In genomic region chr9:81567106-81567505, GRCm38 (mm10) we compare ENCODE assay signal across 18 mouse cellular contexts.
"Had no signal": no experiment of that assay in that cellular context is flagged by ENCODE, and none has a peak within 500 bp of the region (broad histone marks: within the 10 kb centered on the region; RNA-seq: fewer than 3 reads in every experiment).

No protein-coding gene starts in this region.

- H3K27me3 ChIP-seq: liver, embryonic 15.5 days; midbrain, embryonic 12.5 days; neural tube, embryonic 13.5 days; neural tube, embryonic 15.5 days; stomach, embryonic 15.5 days had no signal

- H3K4me3 ChIP-seq: liver, embryonic 15.5 days; midbrain, embryonic 10.5 days; midbrain, embryonic 12.5 days; myocyte; neural tube, embryonic 13.5 days; neural tube, embryonic 15.5 days; stomach, embryonic 15.5 days had no signal

- ATAC-seq: liver, postnatal 0 days; midbrain, embryonic 16.5 days had no signal

- H3K36me3 ChIP-seq: liver, embryonic 15.5 days; midbrain, embryonic 10.5 days; midbrain, embryonic 12.5 days; neural tube, embryonic 13.5 days; neural tube, embryonic 15.5 days; stomach, embryonic 15.5 days had no signal

- H3K27ac ChIP-seq: liver, embryonic 15.5 days; midbrain, embryonic 10.5 days; midbrain, embryonic 12.5 days; neural tube, embryonic 13.5 days; neural tube, embryonic 15.5 days; stomach, embryonic 15.5 days; stomach, postnatal 0 days had no signal

- H3K4me1 ChIP-seq: liver, embryonic 15.5 days; midbrain, embryonic 10.5 days; midbrain, embryonic 12.5 days; neural tube, embryonic 13.5 days; neural tube, embryonic 15.5 days; stomach, embryonic 15.5 days had no signal

- H3K9me3 ChIP-seq: liver, embryonic 15.5 days; midbrain, embryonic 10.5 days; midbrain, embryonic 12.5 days; neural tube, embryonic 13.5 days; neural tube, embryonic 15.5 days; stomach, embryonic 15.5 days had no signal

- DNase-seq: liver, postnatal 0 days; lung, embryonic 14.5 days; lung, postnatal 10 days; lung, postnatal 4 days; midbrain, embryonic 14.5 days; right cerebral cortex, postnatal 14 days; thymus, adult 2 months; thymus, postnatal 25 days; thymus, postnatal 4 days had no signal
